Mouse (Mus musculus): ENCODE data around the gene Gm12253.

Gene Gm12253

GRCm38 (mm10) chr11:58432259-58432658 lies at the start of gene Gm12253:
Gene Gm12253 (plus strand): TSS chr11:58432559.
- DNase-seq (ENCODE audit: low spot score), result no peak

DNA sequence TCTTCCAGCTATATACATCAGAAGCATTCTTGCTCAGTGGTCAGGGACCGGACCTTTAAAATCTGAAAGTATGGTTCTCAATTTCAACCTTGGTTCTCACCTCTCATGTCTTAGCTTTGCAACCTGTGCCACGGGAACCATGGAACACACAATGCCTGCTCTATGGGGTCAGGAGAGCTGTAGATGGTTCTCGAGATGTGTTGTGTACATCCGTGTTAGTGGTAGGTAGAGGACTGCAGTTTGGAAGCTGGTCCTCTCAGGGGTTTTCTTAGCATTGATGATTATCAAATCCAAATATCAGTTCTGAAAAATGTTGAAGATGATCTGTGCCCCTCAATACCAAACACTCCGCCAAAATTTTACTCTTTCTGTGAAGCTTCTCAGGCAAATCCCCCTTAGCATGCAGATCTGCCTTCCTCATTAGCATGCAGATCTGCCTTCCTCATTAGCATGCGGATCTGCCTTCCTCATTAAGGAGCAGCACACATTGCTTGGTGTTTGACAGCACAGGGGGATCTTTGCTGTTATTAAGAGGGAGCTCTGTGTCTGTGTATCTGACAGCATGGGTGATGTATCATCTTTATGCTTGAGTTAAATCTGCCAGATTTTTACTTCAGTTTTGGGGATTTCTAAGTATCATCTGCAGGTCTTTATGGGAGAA lies 32.2 kb upstream of the Gm12253 start:
- no peak for DNase-seq (ENCODE audit: low spot score)

GRCm38 (mm10) chr11:58400655-58401054 lies 31.7 kb upstream of the Gm12253 start:
- no peak for DNase-seq (ENCODE audit: low spot score)

- DNase-seq (ENCODE audit: low spot score), result no peak
Measured at GRCm38 (mm10) chr11:58408066-58408465, 24.3 kb upstream of the Gm12253 start.

- DNase-seq (ENCODE audit: low spot score), result no peak
Measured at GRCm38 (mm10) chr11:58418336-58418735, 14.0 kb upstream of the Gm12253 start.

DNA sequence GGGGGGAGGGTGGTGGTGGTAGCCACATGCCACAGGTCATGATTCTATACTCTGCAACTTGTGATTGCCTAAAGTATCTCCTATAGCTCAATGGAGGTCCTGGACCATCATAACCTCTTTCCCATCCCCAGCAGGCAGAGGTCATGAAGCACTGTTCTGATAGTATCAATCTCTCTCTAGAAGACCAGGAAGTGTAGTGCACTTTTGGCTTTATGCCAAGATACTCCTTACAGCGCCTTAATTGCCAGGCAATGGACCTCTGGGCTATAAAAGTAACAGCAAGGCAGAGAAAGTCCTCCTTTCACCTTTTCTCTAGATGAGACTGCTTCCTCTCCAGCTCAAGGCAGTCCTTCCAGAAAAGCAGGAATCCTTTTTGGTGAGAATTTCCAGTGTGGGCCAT lies 11.5 kb upstream of the Gm12253 start, which contains the start of gene 1810065E05Rik:
Gene 1810065E05Rik, plus strand, starts transcription at position 297 of the 400 bp plus-strand sequence.
- DNase-seq (ENCODE audit: low spot score), result no peak

DNA sequence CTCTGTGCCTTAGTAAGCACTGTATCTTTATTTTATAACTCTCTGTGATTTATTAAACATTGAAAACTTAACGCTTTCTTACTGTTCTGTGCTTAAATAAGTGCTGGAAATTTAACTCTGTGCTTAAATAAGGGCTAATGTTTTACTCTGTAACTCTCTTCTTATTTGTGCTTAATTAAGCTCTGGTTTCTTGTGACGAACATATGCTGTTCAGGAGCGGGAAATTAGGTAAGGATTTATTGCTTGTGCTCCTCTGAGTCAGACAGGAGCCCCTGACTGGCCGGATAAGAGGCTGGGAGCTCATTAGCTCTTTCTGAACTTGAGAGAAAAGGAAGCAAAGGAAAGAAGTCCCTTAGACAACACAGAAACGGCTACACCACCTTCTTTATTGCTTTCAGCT lies 5.5 kb downstream of the Gm12253 start:
- DNase-seq (ENCODE audit: low spot score), result no peak

GRCm38 (mm10) chr11:58452759-58453158 lies 20.4 kb downstream of the Gm12253 start, which contains the start of gene Lypd9:
Gene Lypd9 (minus strand): TSS chr11:58452923.
- no peak for DNase-seq (ENCODE audit: low spot score)

DNA sequence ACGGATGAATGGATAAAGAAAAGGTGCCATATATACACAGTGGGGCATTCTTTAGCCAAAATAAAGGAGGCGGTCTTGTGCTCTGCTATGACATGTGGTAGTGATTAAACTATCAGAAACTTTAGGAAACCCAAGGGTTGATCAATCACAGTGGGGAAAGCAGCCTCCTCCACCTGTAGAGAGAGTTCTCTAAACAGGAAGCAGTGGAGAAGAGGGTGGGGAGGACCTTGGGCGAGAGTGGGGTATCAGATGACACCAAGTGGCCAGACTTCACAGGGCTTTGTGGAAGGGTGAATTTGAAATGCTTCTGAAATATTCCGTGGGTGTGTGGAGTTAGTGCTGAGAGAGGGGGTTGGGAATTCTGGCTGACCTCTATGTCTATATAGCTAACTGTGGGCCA lies 21.2 kb downstream of the Gm12253 start:
- no peak for DNase-seq (ENCODE audit: low spot score)

DNA sequence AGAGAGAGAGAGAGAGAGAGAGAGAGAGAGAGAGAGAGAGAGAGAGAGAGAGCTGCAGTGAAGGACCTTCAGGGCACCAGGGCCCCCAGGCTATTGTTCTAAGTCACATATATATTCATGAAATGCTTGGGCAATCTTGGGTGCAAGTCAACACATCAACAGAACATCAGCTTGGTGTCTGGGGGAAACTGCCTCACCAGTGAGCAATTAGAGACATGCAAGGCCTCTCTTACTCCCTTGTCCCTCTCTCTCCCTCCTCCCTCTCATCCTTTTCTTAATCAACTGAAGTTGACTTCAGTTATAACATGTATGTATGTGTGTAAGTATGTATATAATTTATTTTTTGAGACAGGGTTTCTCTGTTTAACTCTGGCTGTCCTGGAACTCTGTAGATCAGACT lies 29.8 kb downstream of the Gm12253 start, which contains the start of gene Olfr30:
Gene Olfr30, minus strand, starts transcription at position 101 of the 400 bp plus-strand sequence.
- DNase-seq (ENCODE audit: low spot score), result no peak

Measured in c-Kit-positive CD71-positive TER-119-positive erythroid progenitor cells, embryonic 14.5 days (primary cell).